Mouse (Mus musculus): ENCODE results near the gene Hist1h4c.
"Not testable (repeated sequence)": the region's sequence is repeated elsewhere in the genome, so short reads cannot be mapped to it uniquely, and the experiment has no call there.

The Hist1h4c gene

DNA sequence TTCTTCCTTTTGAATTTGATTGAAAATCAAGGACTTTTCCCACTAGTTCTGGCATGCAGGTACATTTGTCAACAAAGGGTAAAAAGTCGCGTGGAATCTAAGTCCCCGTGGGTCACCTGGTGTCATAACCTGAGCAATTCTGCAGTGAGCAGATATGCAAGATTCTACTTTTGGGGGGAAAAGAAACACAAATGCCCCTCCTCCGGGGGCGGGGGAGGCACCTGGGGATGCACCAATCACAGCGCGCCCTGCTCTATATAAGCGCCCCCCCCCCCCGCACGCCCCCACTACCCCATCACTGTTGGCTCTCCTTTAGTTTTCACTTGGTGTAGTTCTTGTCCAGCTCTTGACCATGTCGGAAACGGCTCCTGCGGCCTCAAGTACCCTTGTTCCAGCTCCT lies 2.7 kb downstream of the Hist1h4c start, which contains the start of gene Hist1h1t:
TSS of gene Hist1h1t (plus strand) at position 301 of the 400 bp plus-strand sequence.
- no peak for DNase-seq (ENCODE audit: low spot score)

DNA sequence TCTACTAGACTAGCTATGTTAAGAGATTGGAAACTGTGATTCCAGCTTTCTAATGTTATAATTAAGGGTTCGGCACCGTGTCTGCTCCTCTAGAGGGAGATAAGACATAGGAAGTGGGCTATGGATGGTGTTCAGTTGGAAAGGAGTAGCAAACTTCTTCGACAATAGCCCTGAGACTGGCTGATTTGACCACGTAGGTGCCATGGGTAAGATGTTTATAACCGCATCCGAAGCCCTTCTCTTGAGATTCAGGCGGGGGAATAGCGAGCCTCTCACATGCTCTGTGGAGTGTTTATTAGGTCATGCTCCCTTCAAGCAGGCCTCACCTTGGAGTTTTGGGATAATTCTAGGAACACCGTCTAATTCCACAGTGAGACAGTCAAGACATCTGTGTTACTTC lies 3.3 kb downstream of the Hist1h4c start:
- no peak for DNase-seq (ENCODE audit: low spot score)

DNA sequence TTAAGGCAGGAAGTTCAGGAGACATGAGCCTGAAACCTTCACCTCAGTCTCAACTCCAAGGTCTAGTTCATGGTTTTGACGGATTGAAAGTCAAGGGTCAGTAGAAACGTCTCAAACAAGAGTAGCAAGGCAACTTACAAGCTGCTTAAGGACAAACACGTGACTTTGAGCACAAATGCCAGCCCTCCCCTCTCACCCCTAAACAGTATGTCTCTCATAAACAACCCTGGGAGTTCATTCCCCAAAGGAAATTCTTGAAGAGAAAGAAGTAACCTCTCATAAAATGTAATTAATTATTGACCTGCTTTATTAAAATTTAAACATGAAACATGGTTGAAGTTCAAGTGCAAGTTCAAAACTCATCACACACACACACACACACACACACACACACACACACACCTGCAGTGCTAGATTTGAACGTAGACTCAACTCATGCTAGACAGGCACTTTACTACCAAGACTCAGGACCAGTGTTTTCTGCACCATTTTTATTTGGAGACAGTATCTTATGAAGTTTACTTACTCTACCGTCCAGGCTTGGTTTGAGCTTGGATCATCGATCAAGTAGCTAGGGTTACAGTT lies 4.3 kb downstream of the Hist1h4c start:
- no peak for DNase-seq (ENCODE audit: low spot score)

DNA sequence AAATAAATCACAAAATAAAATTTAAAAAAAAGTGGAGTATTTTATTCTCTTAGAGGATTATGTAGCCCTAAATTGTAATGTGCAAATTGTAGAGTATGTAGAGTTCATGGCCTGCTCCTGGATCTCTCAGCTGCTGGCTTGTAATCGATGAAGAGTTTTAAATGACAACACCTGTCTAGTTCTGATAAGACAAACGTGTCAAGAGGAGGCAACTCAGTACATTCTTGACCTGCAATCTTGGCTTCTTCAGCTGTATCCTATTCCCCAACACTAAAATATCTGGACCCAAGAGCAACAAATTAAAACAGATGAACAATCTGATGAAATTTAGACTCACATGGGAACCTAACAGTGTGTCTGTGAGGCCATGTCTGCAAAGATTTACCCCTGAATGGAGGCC lies 8.8 kb downstream of the Hist1h4c start:
- no peak for DNase-seq (ENCODE audit: low spot score)

DNA sequence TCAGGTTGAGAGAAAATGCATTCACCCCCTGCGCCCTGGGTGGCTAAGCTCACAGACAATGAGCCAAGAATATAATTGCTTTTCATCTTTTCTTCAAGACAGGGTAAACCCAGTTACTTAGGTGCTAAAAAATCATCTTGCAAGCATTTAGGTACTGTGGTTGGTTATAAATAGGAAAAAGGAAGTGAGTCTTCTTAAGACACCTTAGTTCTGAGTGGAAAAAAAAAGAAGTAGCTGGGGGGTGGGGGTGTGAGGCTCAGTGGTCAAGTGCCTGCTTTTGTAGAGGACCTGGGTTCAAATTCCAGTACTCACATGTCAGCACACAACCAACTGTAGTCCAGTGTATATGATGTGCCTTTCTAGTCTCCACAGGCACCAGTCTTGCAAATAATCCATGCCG lies 9.3 kb downstream of the Hist1h4c start:
- DNase-seq (ENCODE audit: low spot score) = no peak

DNA sequence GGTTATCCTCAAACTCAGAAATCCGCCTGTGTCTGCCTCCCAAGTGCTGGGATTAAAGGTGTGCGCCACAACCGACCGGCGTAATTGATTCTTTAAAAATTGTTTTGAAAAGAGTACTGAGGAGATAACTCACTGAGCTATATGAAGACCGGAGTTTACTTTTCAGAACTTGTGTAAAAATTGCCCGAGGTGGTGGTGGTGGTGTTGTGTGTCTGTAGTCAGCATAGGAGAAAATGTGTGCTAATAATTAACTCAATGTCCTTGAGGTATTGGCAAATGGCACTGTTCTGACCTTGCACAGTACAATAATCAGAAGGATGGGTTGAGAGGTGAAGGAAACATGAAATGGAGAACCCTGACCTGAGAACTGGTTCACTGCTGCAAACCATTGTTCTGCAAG lies 10.3 kb downstream of the Hist1h4c start:
- DNase-seq (ENCODE audit: low spot score) = no peak

DNA sequence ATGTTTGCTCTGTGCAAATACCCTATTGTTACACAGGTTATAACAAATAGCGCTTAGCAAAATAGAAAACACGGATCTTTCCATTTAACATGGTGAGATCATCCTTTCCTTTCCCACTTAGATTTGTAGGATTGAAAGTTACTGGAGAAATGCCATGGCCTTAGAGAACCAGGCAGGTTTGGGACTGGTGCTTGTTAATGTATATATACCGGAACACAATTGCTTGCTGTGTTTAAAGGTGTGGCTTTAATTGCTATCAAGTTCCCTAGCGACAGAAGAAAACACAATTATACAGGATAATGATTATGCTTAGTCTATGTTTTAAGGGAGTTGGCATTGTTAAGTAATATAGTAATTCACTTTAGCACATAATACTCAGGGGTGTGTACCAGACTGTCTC lies 11.1 kb downstream of the Hist1h4c start:
- no peak for DNase-seq (ENCODE audit: low spot score)

DNA sequence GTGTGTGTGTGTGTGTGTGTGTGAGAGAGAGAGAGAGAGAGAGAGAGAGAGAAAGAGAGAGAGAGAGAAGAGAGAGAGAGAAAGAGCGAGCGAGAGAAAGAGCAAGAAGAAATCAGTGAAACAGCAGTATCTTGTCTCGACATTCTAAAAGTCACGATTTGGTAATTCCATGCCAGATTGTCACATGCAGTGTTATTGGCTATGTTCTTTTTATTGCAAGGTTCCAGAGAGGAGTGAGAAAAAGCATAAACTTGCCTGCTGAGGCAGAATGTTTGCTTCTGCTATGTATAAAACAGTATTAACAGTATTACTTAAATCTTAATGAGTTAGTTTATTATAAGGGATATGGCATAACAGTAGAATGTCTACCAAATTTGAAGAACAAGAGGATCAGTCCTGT lies 12.3 kb downstream of the Hist1h4c start:
- DNase-seq (ENCODE audit: low spot score) = no peak

DNA sequence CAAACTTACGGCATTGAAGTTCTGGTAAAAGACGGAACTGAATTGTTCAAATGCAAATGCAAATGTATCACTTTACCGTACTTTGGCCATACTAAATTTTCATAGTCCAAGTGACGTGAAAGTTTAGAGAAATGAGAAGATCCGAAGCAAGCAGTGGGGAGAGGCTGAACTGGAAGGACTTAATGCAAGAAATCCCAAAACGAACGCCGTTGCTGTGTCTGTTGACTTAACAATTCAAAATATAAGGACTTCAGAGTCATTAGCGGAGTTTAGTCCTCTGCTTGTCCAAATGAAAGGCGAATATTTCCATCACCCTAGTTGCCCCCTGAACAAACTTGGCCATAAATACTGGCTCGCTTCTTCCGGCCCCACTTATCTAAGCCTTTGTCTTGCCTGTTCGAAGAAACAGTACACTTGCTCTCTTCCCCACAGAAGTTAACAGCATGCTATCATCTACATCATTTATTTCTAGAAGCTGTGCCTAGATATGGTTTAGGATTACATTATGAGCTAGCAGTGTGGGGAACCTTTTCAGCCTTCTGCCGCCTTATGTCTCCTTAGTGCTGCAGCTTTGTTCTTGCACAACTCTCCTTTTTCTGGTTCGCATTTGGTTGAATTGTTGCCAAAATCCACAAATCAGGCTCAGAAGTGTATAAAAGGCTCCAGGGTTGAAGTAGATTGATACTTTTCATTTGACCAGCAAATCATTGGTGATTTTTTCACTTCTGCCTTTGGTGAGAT lies 13.0 kb downstream of the Hist1h4c start:
- DNase-seq (ENCODE audit: low spot score) = no peak

DNA sequence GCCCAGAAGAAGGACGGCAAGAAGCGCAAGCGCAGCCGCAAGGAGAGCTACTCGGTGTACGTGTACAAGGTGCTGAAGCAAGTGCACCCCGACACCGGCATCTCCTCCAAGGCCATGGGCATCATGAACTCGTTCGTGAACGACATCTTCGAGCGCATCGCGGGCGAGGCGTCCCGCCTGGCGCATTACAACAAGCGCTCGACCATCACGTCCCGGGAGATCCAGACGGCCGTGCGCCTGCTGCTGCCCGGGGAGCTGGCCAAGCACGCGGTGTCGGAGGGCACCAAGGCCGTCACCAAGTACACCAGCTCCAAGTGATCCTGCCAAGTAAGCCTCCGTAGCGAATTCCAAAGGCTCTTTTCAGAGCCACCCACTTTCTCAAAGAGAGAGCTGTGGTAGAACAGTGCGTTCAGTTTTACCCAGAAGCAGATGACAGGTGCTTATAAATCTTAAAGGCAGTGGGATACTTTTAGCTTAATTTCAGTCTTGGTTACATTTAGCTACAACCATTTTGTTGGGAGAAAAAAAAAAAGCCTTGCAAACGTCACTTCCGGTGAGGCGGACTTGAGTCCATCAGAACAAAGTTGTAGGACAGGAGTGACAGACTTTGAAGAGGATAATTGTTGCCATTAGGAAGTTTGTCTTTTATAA lies 13.8 kb downstream of the Hist1h4c start:
- DNase-seq (ENCODE audit: low spot score) = not testable (repeated sequence)

DNA sequence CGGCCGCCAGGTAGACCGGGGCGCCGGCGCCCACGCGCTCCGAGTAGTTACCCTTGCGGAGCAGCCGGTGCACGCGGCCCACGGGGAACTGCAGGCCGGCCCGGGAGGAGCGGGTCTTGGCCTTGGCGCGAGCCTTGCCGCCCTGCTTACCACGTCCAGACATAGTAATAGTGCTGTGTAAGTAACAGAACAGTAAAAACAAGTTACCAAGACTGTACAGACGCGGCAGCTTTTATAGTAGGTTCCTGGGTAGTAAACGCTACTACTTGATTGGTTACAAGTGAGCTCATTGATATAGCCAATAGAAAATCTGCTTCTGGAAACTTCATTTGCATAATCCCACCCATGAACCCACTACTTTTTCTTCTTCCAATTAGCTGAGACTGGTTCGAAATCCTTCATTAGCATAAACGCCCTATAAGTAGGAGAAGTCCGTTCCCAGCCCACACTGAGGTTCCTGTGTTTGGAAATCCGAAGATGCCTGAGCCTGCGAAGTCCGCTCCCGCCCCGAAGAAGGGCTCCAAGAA lies 14.4 kb downstream of the Hist1h4c start, which contains the start of the genes Hist1h2ac and Hist1h2bc:
TSS of gene Hist1h2ac (minus strand) at position 194 of the 527 bp plus-strand sequence.
TSS of gene Hist1h2bc (plus strand) at position 445 of the 527 bp plus-strand sequence.
- DNase-seq (ENCODE audit: low spot score) = peak; percentile 73

DNA sequence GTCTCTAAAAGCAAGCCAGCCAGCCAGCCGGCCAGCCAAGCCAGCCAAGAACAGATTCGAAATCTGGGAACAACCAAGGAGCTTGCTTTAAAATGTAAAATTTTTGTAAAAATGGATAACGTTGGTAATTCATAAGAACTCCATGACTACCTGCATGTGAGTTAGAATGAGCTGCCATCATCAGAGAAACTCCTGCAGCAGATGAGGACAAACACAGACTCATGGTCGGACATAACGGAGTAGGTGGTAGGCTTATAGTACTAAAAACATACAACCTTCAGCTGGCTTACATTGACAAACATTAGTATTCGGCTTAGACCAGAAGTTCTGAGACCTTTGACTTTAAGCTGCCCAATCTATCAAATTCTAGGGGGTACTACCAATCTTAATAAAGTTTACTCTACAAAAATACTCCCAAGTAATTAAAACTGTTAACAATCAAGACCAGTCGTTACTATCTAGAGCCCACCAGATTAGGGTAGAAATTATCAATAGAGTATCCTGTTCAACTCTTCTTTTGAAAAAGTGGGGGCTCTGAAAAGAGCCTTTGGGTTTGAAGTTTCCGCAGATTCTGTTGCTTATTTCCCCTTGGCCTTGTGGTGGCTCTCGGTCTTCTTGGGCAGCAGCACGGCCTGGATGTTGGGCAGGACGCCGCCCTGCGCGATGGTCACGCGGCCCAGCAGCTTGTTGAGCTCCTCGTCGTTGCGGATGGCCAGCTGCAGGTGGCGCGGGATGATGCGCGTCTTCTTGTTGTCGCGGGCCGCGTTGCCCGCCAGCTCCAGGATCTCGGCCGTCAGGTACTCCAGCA lies 15.1 kb downstream of the Hist1h4c start:
- not testable (repeated sequence) for DNase-seq (ENCODE audit: low spot score)

DNA sequence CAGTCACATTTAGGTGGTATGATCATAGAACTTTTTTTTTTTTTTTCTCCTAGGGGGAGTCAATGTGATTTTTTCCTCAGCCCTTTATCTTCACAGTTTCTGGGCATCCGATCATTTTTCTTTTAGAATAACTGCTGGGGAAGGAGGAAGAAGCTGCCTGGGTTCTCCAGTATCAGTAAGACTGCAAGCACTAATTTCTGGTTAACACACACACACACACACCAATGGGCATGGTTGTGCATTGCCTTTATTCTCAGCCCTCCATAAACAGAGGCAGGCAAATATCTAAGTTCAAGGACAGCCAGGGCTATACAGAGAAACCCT lies 15.7 kb downstream of the Hist1h4c start:
- no peak for DNase-seq (ENCODE audit: low spot score)

DNA sequence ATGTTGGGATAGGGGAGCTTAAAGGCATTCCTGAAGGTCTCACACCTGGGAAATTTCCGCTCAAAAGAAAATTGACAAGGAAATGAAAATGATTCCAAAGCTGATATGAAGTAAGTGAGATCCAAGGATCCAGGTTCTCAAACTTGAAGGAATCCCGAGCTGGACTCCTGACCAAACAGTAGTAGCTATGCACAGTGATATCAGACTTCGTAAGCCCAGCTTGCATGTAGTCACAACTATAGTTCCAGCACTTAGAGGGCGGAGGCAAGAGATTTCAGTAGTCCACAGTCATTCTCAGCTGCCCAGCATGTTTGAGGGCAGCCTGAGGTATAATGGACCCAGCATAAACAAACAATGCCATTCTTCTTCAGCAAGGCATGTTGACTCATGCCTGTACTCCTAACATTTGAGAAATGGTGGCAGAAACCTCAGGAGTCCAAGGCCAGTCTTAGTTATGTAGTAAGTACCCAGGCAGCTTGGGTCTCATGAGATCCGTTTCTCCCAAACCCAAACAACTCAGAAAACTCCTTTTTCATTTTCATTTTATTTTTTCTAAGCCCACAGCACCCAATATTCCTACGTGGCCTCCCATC lies 16.2 kb downstream of the Hist1h4c start:
- DNase-seq (ENCODE audit: low spot score) = no peak

DNA sequence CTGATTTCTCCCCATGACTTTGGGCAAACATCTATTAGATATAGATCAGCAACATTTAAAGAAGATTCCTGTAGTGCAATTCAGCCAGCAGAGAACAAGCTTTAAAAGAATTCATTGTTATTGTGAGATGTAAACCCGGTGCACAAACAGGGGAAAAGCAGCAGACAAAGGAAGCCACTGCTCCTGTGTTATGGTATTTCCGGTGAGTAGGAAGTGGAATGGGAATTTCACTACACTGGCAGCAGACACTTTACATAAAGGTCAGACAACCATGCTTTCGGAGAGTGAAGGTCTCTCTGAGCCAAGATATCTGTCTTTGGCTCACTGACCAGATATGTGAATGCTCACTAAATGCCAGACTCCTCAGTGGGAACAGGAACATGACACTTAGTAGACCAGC lies 35.7 kb downstream of the Hist1h4c start:
- no peak for DNase-seq (ENCODE audit: low spot score)

DNA sequence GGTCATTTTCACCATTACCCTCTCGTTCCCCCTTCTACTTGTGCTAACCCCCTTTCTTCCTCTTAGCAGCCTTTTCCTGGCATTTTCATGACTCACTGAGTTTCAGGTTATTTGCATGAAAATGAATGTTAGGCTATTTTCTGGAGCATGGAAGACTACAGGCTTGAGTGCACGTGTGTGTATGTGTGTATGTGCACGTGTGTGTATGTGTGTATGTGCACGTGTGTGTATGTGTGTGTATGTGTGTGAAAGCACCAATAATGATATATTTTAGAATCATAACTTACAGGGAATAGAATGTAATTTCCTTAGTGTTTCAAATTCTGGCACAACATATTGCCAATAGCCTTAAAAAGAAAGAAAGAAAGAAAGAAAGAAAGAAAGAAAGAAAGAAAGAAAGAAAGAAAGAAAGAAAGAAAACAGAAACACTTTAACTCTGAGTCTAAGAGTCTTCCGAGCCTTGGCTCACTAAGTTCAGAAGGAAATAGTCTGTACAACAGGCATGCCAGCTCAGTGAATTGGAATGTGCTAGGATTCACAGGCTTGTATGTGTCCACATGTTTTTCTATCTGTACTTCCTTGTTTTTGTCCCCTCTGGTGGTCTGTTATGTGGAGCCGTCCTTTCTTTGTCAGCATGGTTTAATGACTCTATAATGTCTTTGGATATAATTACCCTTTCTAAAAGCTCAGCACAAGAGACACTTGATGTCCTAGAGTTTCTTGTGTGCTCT lies 38.5 kb downstream of the Hist1h4c start:
- no peak for DNase-seq (ENCODE audit: low spot score)

Data from ovary, postnatal 36 days (tissue).